8 mouse cellular contexts compared by ENCODE assay signal in the genomic region with DNA sequence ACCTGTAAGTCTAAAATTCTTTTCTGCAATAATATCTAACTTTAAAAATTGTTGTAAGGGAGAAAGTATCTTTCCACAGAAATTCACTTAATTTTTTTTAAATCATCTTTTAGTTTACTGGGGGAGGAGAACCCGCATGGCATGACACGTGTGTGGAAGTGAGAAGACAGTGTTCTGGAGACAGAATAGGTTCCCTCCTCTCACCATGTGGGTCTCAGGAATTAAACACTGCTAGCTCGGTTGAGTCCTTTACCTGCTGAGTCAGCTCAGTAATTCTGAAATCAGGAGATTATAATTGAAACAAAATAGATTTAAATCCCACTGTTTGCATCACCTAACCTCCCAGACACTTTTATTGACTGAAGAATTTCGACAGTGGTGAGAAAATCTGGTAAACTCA. TPM values are rescaled to one million over a fixed set of nuclear protein-coding genes. Genes with fewer than 3 reads are reported as not detected.
DNase-seq lines count a peak whose midpoint lies in the region; ATAC-seq and TF ChIP-seq lines count a peak whose summit lies in the region.

No protein-coding gene starts in this region.

- ATAC-seq in kidney, embryonic 14.5 days (ENCODE audit: low FRiP score, low TSS enrichment): no peak
- no peak for ATAC-seq in limb, embryonic 12.5 days (ENCODE audit: insufficient number of reproducible peaks, insufficient read depth, low FRiP score, low TSS enrichment, low read depth)

- H3K9me3 ChIP-seq in kidney, embryonic 14.5 days (ENCODE audit: control insufficient read depth, low read length): peaks cover 8% of the 10 kb centered on the region
- no peaks in the 10 kb centered on the region for H3K9me3 ChIP-seq in CH12.LX (replicated peaks; ENCODE audit: low read length)
- H3K9me3 ChIP-seq in forebrain, embryonic 10.5 days: peaks cover 24% of the 10 kb centered on the region
- peaks cover 25% of the 10 kb centered on the region for H3K9me3 ChIP-seq in limb, embryonic 12.5 days

- in situ Hi-C loops in CH12.LX (cut with MboI; ENCODE audit: low pct_ligation_motif_present, low pct_unique_long_range_greater_than_20kb, low sequenced_read_pairs): no loop called here

- H3K27me3 ChIP-seq in kidney, embryonic 14.5 days (ENCODE audit: control insufficient read depth, insufficient read depth, low read length): no peaks in the 10 kb centered on the region
- H3K27me3 ChIP-seq in CH12.LX (replicated peaks): no peaks in the 10 kb centered on the region
- no peaks in the 10 kb centered on the region for H3K27me3 ChIP-seq in forebrain, embryonic 10.5 days (ENCODE audit: poor library complexity, severe bottlenecking)
- no peaks in the 10 kb centered on the region for H3K27me3 ChIP-seq in limb, embryonic 12.5 days

- 0 out of 2 replicates have a peak, but pooled peaks cover 7% of the 10 kb centered on the region for H3K4me1 ChIP-seq in kidney, embryonic 14.5 days (ENCODE audit: control insufficient read depth, insufficient read depth, low read length)
- H3K4me1 ChIP-seq in CH12.LX (ENCODE audit: control insufficient read depth in 1 of 2, insufficient read depth in 2 of 2): peaks cover 3 to 45% of the 10 kb centered on the region in 2 experiments; a peak in 3 of 4 replicates
- H3K4me1 ChIP-seq in forebrain, embryonic 10.5 days: peaks cover 25% of the 10 kb centered on the region
- peaks cover 12% of the 10 kb centered on the region for H3K4me1 ChIP-seq in limb, embryonic 12.5 days (replicated peaks)

- peak overlapping the region; percentile 86 for H3K4me3 ChIP-seq in kidney, embryonic 14.5 days (ENCODE audit: low read length)
- H3K4me3 ChIP-seq in CH12.LX (replicated peaks in 1 of 3; ENCODE audit: low read depth in 2 of 3, low read length in 2 of 3, poor library complexity in 1 of 3): peak overlapping the region; percentile 72 to 82 (median 74)
- H3K4me3 ChIP-seq in forebrain, embryonic 10.5 days: peak overlapping the region; percentile 72
- H3K4me3 ChIP-seq in limb, embryonic 12.5 days (replicated peaks): peak overlapping the region; percentile 76

- DNase-seq in kidney, adult 8-10 months: no peak
- peak; percentile 47 for DNase-seq in CH12.LX (ENCODE audit: extremely low read depth)
- no peak for DNase-seq in forebrain, embryonic 10.5 days (ENCODE audit: extremely low spot score, low spot score)
- DNase-seq in ovary, postnatal 14 days (ENCODE audit: low spot score): no peak
- DNase-seq in testis, postnatal 10 days (ENCODE audit: low spot score): no peak
- no peak for DNase-seq in thymus, postnatal 14 days

- H3K4me2 ChIP-seq in kidney, embryonic 14.5 days (replicated peaks; ENCODE audit: low read depth, low read length): peak overlapping the region; percentile 63
- H3K4me2 ChIP-seq in CH12.LX (ENCODE audit: insufficient read depth, low read depth, poor library complexity, severe bottlenecking): peak overlapping the region; percentile 94
- peak overlapping the region; percentile 67 for H3K4me2 ChIP-seq in limb, embryonic 12.5 days

- peaks cover 46% of the 10 kb centered on the region for H3K79me2 ChIP-seq in CH12.LX (replicated peaks; ENCODE audit: control insufficient read depth, extremely low read depth, insufficient read depth, poor library complexity, severe bottlenecking)

- peaks cover 25% of the 10 kb centered on the region for H3K36me3 ChIP-seq in kidney, embryonic 14.5 days (ENCODE audit: control insufficient read depth, insufficient read depth, low read length)
- peaks cover 21 to 60% of the 10 kb centered on the region in 2 experiments for H3K36me3 ChIP-seq in CH12.LX (replicated peaks in 1 of 2; ENCODE audit: control insufficient read depth in 1 of 2, insufficient read depth in 1 of 2, low read length in 1 of 2)
- peaks cover 64% of the 10 kb centered on the region for H3K36me3 ChIP-seq in forebrain, embryonic 10.5 days (replicated peaks)
- peaks cover 44% of the 10 kb centered on the region for H3K36me3 ChIP-seq in limb, embryonic 12.5 days

- no peak overlapping the region for H3K27ac ChIP-seq in kidney, embryonic 14.5 days (ENCODE audit: low read depth, low read length)
- H3K27ac ChIP-seq in CH12.LX (ENCODE audit: insufficient read depth, low read depth): no peak overlapping the region
- no peak overlapping the region for H3K27ac ChIP-seq in forebrain, embryonic 10.5 days
- H3K27ac ChIP-seq in limb, embryonic 12.5 days: no peak overlapping the region

- TF ChIP-seq EP300 in CH12.LX (IDR thresholded peaks at IDR 0.05; ENCODE audit: low read length): no peak

- dilution Hi-C loops in CH12.LX (cut with MboI; ENCODE audit: extremely low pct_ligation_motif_present, extremely low pct_unique_long_range_greater_than_20kb, low sequenced_read_pairs): no loop called here

- 51% methylated on average over 4 of the region's 4 CpGs for WGBS in kidney, embryonic 14.5 days
- WGBS in forebrain, embryonic 10.5 days: 69% methylated on average over 4 of the region's 4 CpGs
- WGBS in limb, embryonic 12.5 days: 56% methylated on average over 4 of the region's 4 CpGs

- H3K9ac ChIP-seq in kidney, embryonic 14.5 days (ENCODE audit: low read depth, low read length): peak overlapping the region; percentile 79; the same call in 1 of the 2 replicates
- peak overlapping the region; percentile 58 for H3K9ac ChIP-seq in CH12.LX (ENCODE audit: insufficient read depth, low read depth)
- 0 out of 2 replicates have a peak overlapping the region, but pooled peaks have one; percentile 75 for H3K9ac ChIP-seq in limb, embryonic 12.5 days (replicated peaks)

- TF ChIP-seq RAD21 in CH12.LX (IDR thresholded peaks at IDR 0.05; ENCODE audit: low read depth, low read length): no peak

- TF ChIP-seq POLR2A in CH12.LX (IDR thresholded peaks at IDR 0.05; ENCODE audit: low read depth, low read length): no peak

- TF ChIP-seq CTCF in CH12.LX (conservative IDR thresholded peaks at IDR 0.05 in 1 of 2, IDR thresholded peaks at IDR 0.05 in 1 of 2; ENCODE audit: low read depth in 2 of 2, low read length in 2 of 2): no peak

TF ChIP-seq in CH12.LX, 34 proteins besides CTCF, POLR2A, EP300 and RAD21:
- TF ChIP-seq MAX (IDR thresholded peaks at IDR 0.05; ENCODE audit: low read length): peak; percentile 96
- TF ChIP-seq E2F4 (IDR thresholded peaks at IDR 0.05; ENCODE audit: insufficient replicate concordance, low read depth, low read length): no peak
- TF ChIP-seq ZMIZ1 (IDR thresholded peaks at IDR 0.05; ENCODE audit: low read depth, low read length): no peak
- TF ChIP-seq USF1 (IDR thresholded peaks at IDR 0.05; ENCODE audit: low read depth, low read length): no peak
- no peak for TF ChIP-seq JUN (IDR thresholded peaks at IDR 0.05; ENCODE audit: insufficient read depth, low read depth, low read length)
- no peak for TF ChIP-seq GABPA (IDR thresholded peaks at IDR 0.05; ENCODE audit: insufficient replicate concordance, low read depth, low read length)
- TF ChIP-seq POLR2AphosphoS2 (IDR thresholded peaks at IDR 0.05; ENCODE audit: low read depth, low read length): no peak
- no peak for TF ChIP-seq RCOR1 (conservative IDR thresholded peaks at IDR 0.05; ENCODE audit: low read depth, low read length)
- no peak for TF ChIP-seq IRF4 (IDR thresholded peaks at IDR 0.05; ENCODE audit: low read depth, low read length)
- no peak for TF ChIP-seq MEF2A (IDR thresholded peaks at IDR 0.05; ENCODE audit: borderline replicate concordance, low read depth, low read length)
- peak; percentile 91 for TF ChIP-seq MAFK (IDR thresholded peaks at IDR 0.05; ENCODE audit: insufficient replicate concordance, low read length)
- TF ChIP-seq ZNF384 (IDR thresholded peaks at IDR 0.05; ENCODE audit: low read depth, low read length): no peak
- TF ChIP-seq ETS1 (conservative IDR thresholded peaks at IDR 0.05; ENCODE audit: low read depth, low read length): no peak
- TF ChIP-seq MXI1 (IDR thresholded peaks at IDR 0.05; ENCODE audit: low read depth, low read length): peak; percentile 94; the same call in 1 of the 2 replicates
- no peak for TF ChIP-seq NRF1 (IDR thresholded peaks at IDR 0.05; ENCODE audit: low read depth, low read length)
- TF ChIP-seq HCFC1 (IDR thresholded peaks at IDR 0.05; ENCODE audit: low read depth, low read length): no peak
- TF ChIP-seq BHLHE40 (IDR thresholded peaks at IDR 0.05; ENCODE audit: low read depth, low read length): 0 out of 2 replicates have a peak, but pooled peaks have one; percentile 33
- TF ChIP-seq ELF1 (IDR thresholded peaks at IDR 0.05; ENCODE audit: low read depth, low read length): no peak
- TF ChIP-seq SIN3A (IDR thresholded peaks at IDR 0.05; ENCODE audit: low read length): peak; percentile 81
- no peak for TF ChIP-seq JUND (conservative IDR thresholded peaks at IDR 0.05; ENCODE audit: low read depth, low read length)
- no peak for TF ChIP-seq KAT2A (IDR thresholded peaks at IDR 0.05; ENCODE audit: insufficient replicate concordance, low read length)
- no peak for TF ChIP-seq TBP (conservative IDR thresholded peaks at IDR 0.05; ENCODE audit: low read depth, low read length)
- TF ChIP-seq UBTF (IDR thresholded peaks at IDR 0.05; ENCODE audit: low read depth, low read length): no peak
- TF ChIP-seq SMC3 (IDR thresholded peaks at IDR 0.05; ENCODE audit: low read depth, low read length): no peak
- no peak for TF ChIP-seq USF2 (conservative IDR thresholded peaks at IDR 0.05; ENCODE audit: low read depth, low read length)
- TF ChIP-seq PAX5 (IDR thresholded peaks at IDR 0.05; ENCODE audit: low read length): no peak
- peak; percentile 100 for TF ChIP-seq MYC (IDR thresholded peaks at IDR 0.05; ENCODE audit: low read depth, low read length)
- TF ChIP-seq TCF12 (IDR thresholded peaks at IDR 0.05; ENCODE audit: low read depth, low read length): no peak
- TF ChIP-seq CHD1 (IDR thresholded peaks at IDR 0.05; ENCODE audit: low read depth, low read length): no peak

RNA-seq across cellular contexts. Expression of gene Brip1, which starts 1.3 kb away (rescaled TPM):
- polyA plus RNA-seq in kidney, embryonic 14.5 days (2014; fragmentation: Nextera tagmentation; extraction: Ambion mirVana): 9.7 and 14.8 TPM in 2 replicates
- total RNA-seq in CH12.LX (2012; rRNA removed) (21.1 and 28.1 TPM in 2 replicates), CH12.LX (2014; rRNA removed) (24.9 and 31.1 TPM in 2 replicates)
- polyA plus RNA-seq in CH12.LX (2012; ENCODE audit: insufficient read length, low read depth): 26.1 and 28.6 TPM in 2 replicates
- polyA plus RNA-seq in forebrain, embryonic 10.5 days (2016; fragmentation: Nextera tagmentation; extraction: Ambion mirVana): 11.5 and 11.7 TPM in 2 replicates
- polyA plus RNA-seq in limb, embryonic 12.5 days (2016; fragmentation: Nextera tagmentation; extraction: Ambion mirVana): 10.3 and 10.4 TPM in 2 replicates

RNA-seq across cellular contexts. Expression of gene Ints2, which starts 57.6 kb away (rescaled TPM):
- polyA plus RNA-seq in kidney, embryonic 14.5 days (2014; fragmentation: Nextera tagmentation; extraction: Ambion mirVana): 21.7 and 35.7 TPM in 2 replicates
- total RNA-seq in CH12.LX (2012; rRNA removed) (54.8 and 68.8 TPM in 2 replicates), CH12.LX (2014; rRNA removed) (86.3 and 96.7 TPM in 2 replicates)
- 44.4 and 58.8 TPM in 2 replicates for polyA plus RNA-seq in CH12.LX (2012; ENCODE audit: insufficient read length, low read depth)
- 52.0 and 56.6 TPM in 2 replicates for polyA plus RNA-seq in forebrain, embryonic 10.5 days (2016; fragmentation: Nextera tagmentation; extraction: Ambion mirVana)
- 49.0 and 55.8 TPM in 2 replicates for polyA plus RNA-seq in limb, embryonic 12.5 days (2016; fragmentation: Nextera tagmentation; extraction: Ambion mirVana)
